In genomic region chr2:5607920-5608841, GRCm38 (mm10) we compare ENCODE assay signal across 10 mouse cellular contexts.
A peak's percentile ranks its signal among the peaks of the same experiment; 100 is the strongest.
DNase-seq lines count a peak whose midpoint lies in the region; ATAC-seq and TF ChIP-seq lines count a peak whose summit lies in the region.
"Had no signal": no experiment of that assay in that cellular context is flagged by ENCODE, and none has a peak within 500 bp of the region (broad histone marks: within the 10 kb centered on the region; RNA-seq: fewer than 3 reads in every experiment).

No protein-coding gene starts in this region.

- no peak overlapping the region for H3K27ac ChIP-seq in midbrain, postnatal 0 days (ENCODE audit: low read depth, low read length)
- no peak overlapping the region for H3K27ac ChIP-seq in midbrain, embryonic 14.5 days (replicated peaks; ENCODE audit: low read depth, low read length)
- no peak overlapping the region for H3K27ac ChIP-seq in stomach, postnatal 0 days (replicated peaks)
- H3K27ac ChIP-seq: limb, embryonic 12.5 days had no signal

- ATAC-seq in midbrain, postnatal 0 days (ENCODE audit: low FRiP score), result no peak; the same call in 1 of the 2 replicates
- no peak for ATAC-seq in midbrain, embryonic 14.5 days (ENCODE audit: low FRiP score, low TSS enrichment)
- no peak for ATAC-seq in stomach, postnatal 0 days (ENCODE audit: low FRiP score, low TSS enrichment)

- H3K27me3 ChIP-seq in midbrain, postnatal 0 days (ENCODE audit: insufficient read depth, low read length), result no peaks in the 10 kb centered on the region
- no peaks in the 10 kb centered on the region for H3K27me3 ChIP-seq in midbrain, embryonic 14.5 days (ENCODE audit: control insufficient read depth, insufficient read depth, low read length)
- no peaks in the 10 kb centered on the region for H3K27me3 ChIP-seq in stomach, postnatal 0 days (ENCODE audit: control insufficient read depth, insufficient read depth, low read length)
- H3K27me3 ChIP-seq: limb, embryonic 12.5 days had no signal

- H3K9ac ChIP-seq in midbrain, postnatal 0 days (replicated peaks; ENCODE audit: low read length, poor library complexity, severe bottlenecking), result no peak overlapping the region
- no peak overlapping the region for H3K9ac ChIP-seq in midbrain, embryonic 14.5 days (replicated peaks; ENCODE audit: low read length)
- H3K9ac ChIP-seq in stomach, postnatal 0 days (ENCODE audit: low read length), result no peak overlapping the region
- H3K9ac ChIP-seq: limb, embryonic 12.5 days had no signal

- H3K36me3 ChIP-seq in midbrain, postnatal 0 days (ENCODE audit: insufficient read depth, low read length), result no peaks in the 10 kb centered on the region
- no peaks in the 10 kb centered on the region for H3K36me3 ChIP-seq in midbrain, embryonic 14.5 days (ENCODE audit: control insufficient read depth, insufficient read depth, low read length)
- H3K36me3 ChIP-seq in stomach, postnatal 0 days (ENCODE audit: control insufficient read depth, insufficient read depth, low read length), result no peaks in the 10 kb centered on the region
- H3K36me3 ChIP-seq: limb, embryonic 12.5 days had no signal

- no peak overlapping the region for H3K4me2 ChIP-seq in midbrain, postnatal 0 days (ENCODE audit: low read depth, low read length, poor library complexity, severe bottlenecking)
- H3K4me2 ChIP-seq in midbrain, embryonic 14.5 days (ENCODE audit: low read length), result no peak overlapping the region
- H3K4me2 ChIP-seq in stomach, postnatal 0 days (replicated peaks; ENCODE audit: low read depth), result no peak overlapping the region
- H3K4me2 ChIP-seq: limb, embryonic 12.5 days had no signal

- DNase-seq in layer of hippocampus, adult 11-12 months (ENCODE audit: low spot score), result peak; percentile 37
- DNase-seq in layer of hippocampus, adult 9-11 months, result no peak
- DNase-seq in midbrain, postnatal 0 days (ENCODE audit: low spot score), result peak; percentile 60
- no peak for DNase-seq in midbrain, embryonic 14.5 days
- DNase-seq in cerebellum, postnatal 10 days, result peak; percentile 63 to 75
- DNase-seq in stomach, postnatal 0 days (ENCODE audit: low spot score), result no peak
- no peak for DNase-seq in c-Kit-positive CD71-positive TER-119-positive erythroid progenitor cells, embryonic 14.5 days (ENCODE audit: low spot score)
- DNase-seq: kidney, postnatal 4 days; thymus, postnatal 25 days had no signal

- H3K9me3 ChIP-seq in midbrain, postnatal 0 days (ENCODE audit: low read length), result no peaks in the 10 kb centered on the region
- no peaks in the 10 kb centered on the region for H3K9me3 ChIP-seq in midbrain, embryonic 14.5 days (ENCODE audit: control insufficient read depth, low read length)
- H3K9me3 ChIP-seq in stomach, postnatal 0 days (ENCODE audit: control insufficient read depth, low read length), result no peaks in the 10 kb centered on the region
- H3K9me3 ChIP-seq: limb, embryonic 12.5 days had no signal

- TF ChIP-seq EP300 in stomach, postnatal 0 days (optimal IDR thresholded peaks at IDR 0.05), result no peak

- 78% methylated on average over 11 of the region's 11 CpGs for WGBS in midbrain, postnatal 0 days
- WGBS in midbrain, embryonic 14.5 days, result 79% methylated on average over 11 of the region's 11 CpGs
- WGBS in stomach, postnatal 0 days, result 72% methylated on average over 11 of the region's 11 CpGs

- H3K4me1 ChIP-seq in midbrain, postnatal 0 days (ENCODE audit: insufficient read depth, low read length), result no peaks in the 10 kb centered on the region; the same call in 1 of the 2 replicates
- H3K4me1 ChIP-seq in midbrain, embryonic 14.5 days (ENCODE audit: control insufficient read depth, insufficient read depth, low read length), result no peaks in the 10 kb centered on the region
- H3K4me1 ChIP-seq in stomach, postnatal 0 days (replicated peaks; ENCODE audit: control insufficient read depth, insufficient read depth), result 0 out of 2 replicates have a peak, but pooled peaks cover 2% of the 10 kb centered on the region

- no peak overlapping the region for H3K4me3 ChIP-seq in midbrain, postnatal 0 days (ENCODE audit: low read depth, low read length)
- H3K4me3 ChIP-seq in midbrain, embryonic 14.5 days (replicated peaks; ENCODE audit: low read depth, low read length), result no peak overlapping the region
- H3K4me3 ChIP-seq in stomach, postnatal 0 days (ENCODE audit: low read depth, low read length), result no peak overlapping the region
- H3K4me3 ChIP-seq: limb, embryonic 12.5 days had no signal

- no peak for TF ChIP-seq CTCF in midbrain, postnatal 0 days (IDR thresholded peaks at IDR 0.05)
- no peak for TF ChIP-seq CTCF in stomach, postnatal 0 days (IDR thresholded peaks at IDR 0.05; ENCODE audit: low read depth)

Comparison
In these comparisons a context has a peak if more than half of its experiments do, and no peak if none do; other contexts are left out.
1. DNase-seq: peak in layer of hippocampus, adult 11-12 months (single experiment), midbrain, postnatal 0 days (single experiment) and cerebellum, postnatal 10 days (2 of 2); none in layer of hippocampus, adult 9-11 months (single experiment), midbrain, embryonic 14.5 days (single experiment), stomach, postnatal 0 days (single experiment) and c-Kit-positive CD71-positive TER-119-positive erythroid progenitor cells, embryonic 14.5 days (single experiment).